Mouse (Mus musculus) cerebellum, postnatal 25 days (tissue): ENCODE data around the gene Slc40a1.

Experiments
- DNase-seq, 2 experiments: peaks; one replicate each; pipeline ENCODE4 v3.0.0; 2021; ENCODE audit warnings: mixed read lengths in 2 of 2

Slc40a1 gene

GRCm38 (mm10) chr1:45926393-45926763 is at the start of gene Slc40a1:
Gene Slc40a1 (minus strand): TSS chr1:45926523.
- DNase-seq: peak in 1 of 2 experiments; percentile 5

- no peak for DNase-seq
These were observed 45.0 kb upstream of the Slc40a1 start for GRCm38 (mm10) chr1:45971314-45971713.

GRCm38 (mm10) chr1:45948988-45949387 is 22.7 kb upstream of the Slc40a1 start:
- DNase-seq: no peak

- DNase-seq: no peak
These were observed 21.5 kb upstream of the Slc40a1 start for GRCm38 (mm10) chr1:45947843-45948242.

- no peak for DNase-seq
These were observed 4.8 kb upstream of the Slc40a1 start for GRCm38 (mm10) chr1:45931127-45931526.

GRCm38 (mm10) chr1:45926911-45927310 is 588 bp upstream of the Slc40a1 start:
- DNase-seq: no peak

- peak; percentile 72 to 80 for DNase-seq
These were observed 577 bp downstream of the Slc40a1 start for GRCm38 (mm10) chr1:45925500-45926392.

- peak in 1 of 2 experiments; percentile 6 for DNase-seq
These were observed 1.2 kb downstream of the Slc40a1 start for GRCm38 (mm10) chr1:45925131-45925499.

GRCm38 (mm10) chr1:45924516-45924915 is 1.8 kb downstream of the Slc40a1 start:
- no peak for DNase-seq

- no peak for DNase-seq
These were observed 3.0 kb downstream of the Slc40a1 start for GRCm38 (mm10) chr1:45923306-45923705.

GRCm38 (mm10) chr1:45920703-45921102 is 5.6 kb downstream of the Slc40a1 start:
- no peak for DNase-seq

- DNase-seq: no peak
These were observed 6.6 kb downstream of the Slc40a1 start for GRCm38 (mm10) chr1:45919752-45920151.

- no peak for DNase-seq
These were observed 9.1 kb downstream of the Slc40a1 start for GRCm38 (mm10) chr1:45917136-45917803.

- DNase-seq: no peak
These were observed 10.1 kb downstream of the Slc40a1 start for GRCm38 (mm10) chr1:45916174-45916573.

- DNase-seq: no peak
These were observed 12.1 kb downstream of the Slc40a1 start for GRCm38 (mm10) chr1:45914236-45914635.

- DNase-seq: peak in 1 of 2 experiments; percentile 3
These were observed 21.1 kb downstream of the Slc40a1 start for GRCm38 (mm10) chr1:45905107-45905821.

GRCm38 (mm10) chr1:45904161-45904560 is 22.2 kb downstream of the Slc40a1 start:
- DNase-seq: no peak

- DNase-seq: no peak
These were observed 28.3 kb downstream of the Slc40a1 start for GRCm38 (mm10) chr1:45898044-45898443.

- DNase-seq: no peak
These were observed 32.0 kb downstream of the Slc40a1 start for GRCm38 (mm10) chr1:45894168-45894912.

- no peak for DNase-seq
These were observed 34.3 kb downstream of the Slc40a1 start for GRCm38 (mm10) chr1:45891986-45892385.

GRCm38 (mm10) chr1:45890173-45890572 is 36.1 kb downstream of the Slc40a1 start, which contains the start of gene Gm5269:
Gene Gm5269 (minus strand): TSS chr1:45890273.
- no peak for DNase-seq

- DNase-seq: no peak
These were observed 39.5 kb downstream of the Slc40a1 start for GRCm38 (mm10) chr1:45886800-45887199.

- DNase-seq: no peak
These were observed 42.9 kb downstream of the Slc40a1 start for GRCm38 (mm10) chr1:45883378-45883777.
